Mouse (Mus musculus): ENCODE results near the gene Cacna2d3. TPM values are rescaled to one million over a fixed set of nuclear protein-coding genes. Genes with fewer than 3 reads are reported as not detected.

Gene Cacna2d3
- polyA plus RNA-seq, 1 experiment, result 4.6 TPM

DNA sequence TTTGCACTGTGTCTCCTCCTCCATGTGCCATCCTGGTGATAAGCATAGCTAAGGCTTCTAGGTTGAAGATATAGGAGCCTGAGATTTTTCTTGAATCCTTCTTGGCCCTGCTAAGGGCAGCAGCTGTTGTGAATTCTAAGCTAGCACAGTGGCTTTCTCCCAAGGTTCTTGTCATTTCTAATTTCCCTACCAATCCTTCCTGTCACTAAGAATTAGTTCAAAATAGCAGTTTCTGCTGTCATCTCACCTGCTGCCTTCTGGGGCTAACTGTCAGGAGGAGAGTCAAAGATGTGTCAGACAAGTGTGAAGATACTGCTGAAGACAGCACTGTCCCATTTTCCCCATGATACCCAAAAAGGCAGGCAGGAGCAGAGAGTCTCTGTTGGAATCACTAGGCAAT, 525.5 kb downstream of the Cacna2d3 start:
- H3K27me3 ChIP-seq (ENCODE audit: control insufficient read depth, insufficient read depth, low read length), result no peaks in the 10 kb centered on the region
- no peak for TF ChIP-seq POLR2A (IDR thresholded peaks at IDR 0.05; ENCODE audit: control insufficient read depth, low read depth, low read length)
- TF ChIP-seq CTCF (IDR thresholded peaks at IDR 0.05; ENCODE audit: control insufficient read depth, insufficient read depth, insufficient replicate concordance, low read depth, low read length), result no peak
- no peaks in the 10 kb centered on the region for H3K4me1 ChIP-seq (ENCODE audit: control insufficient read depth, insufficient read depth, low read length)
- no peak overlapping the region for H3K4me3 ChIP-seq (ENCODE audit: control insufficient read depth, low read depth, low read length)
- H3K36me3 ChIP-seq (ENCODE audit: control insufficient read depth, insufficient read depth, low read length), result no peaks in the 10 kb centered on the region
- no peak overlapping the region for H3K27ac ChIP-seq (ENCODE audit: control insufficient read depth, insufficient read depth, low read depth, low read length)

DNA sequence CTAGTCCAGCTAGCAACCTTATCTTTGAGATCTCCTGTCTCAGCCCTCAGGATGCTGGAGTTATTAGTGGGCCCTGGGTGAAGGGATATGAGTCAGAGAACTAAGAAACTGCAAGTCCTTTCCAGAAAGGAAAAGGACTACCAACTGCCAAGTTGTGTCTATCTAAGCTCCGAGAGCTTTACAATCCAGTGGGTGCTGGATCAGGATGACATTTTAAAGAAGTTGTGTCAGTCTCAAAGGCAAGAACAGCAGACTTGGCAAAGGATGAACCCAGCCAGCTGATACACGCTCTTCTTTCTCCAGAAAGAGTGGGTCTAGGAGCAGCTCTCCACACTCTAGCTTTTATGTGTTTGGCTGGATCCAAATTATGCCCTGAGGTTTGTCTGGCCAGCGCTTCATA, 530.2 kb downstream of the Cacna2d3 start:
- H3K4me1 ChIP-seq (ENCODE audit: control insufficient read depth, insufficient read depth, low read length), result no peaks in the 10 kb centered on the region
- H3K4me3 ChIP-seq (ENCODE audit: control insufficient read depth, low read depth, low read length), result no peak overlapping the region
- no peak for TF ChIP-seq POLR2A (IDR thresholded peaks at IDR 0.05; ENCODE audit: control insufficient read depth, low read depth, low read length)
- TF ChIP-seq CTCF (IDR thresholded peaks at IDR 0.05; ENCODE audit: control insufficient read depth, insufficient read depth, insufficient replicate concordance, low read depth, low read length), result no peak
- H3K27ac ChIP-seq (ENCODE audit: control insufficient read depth, insufficient read depth, low read depth, low read length), result no peak overlapping the region
- H3K36me3 ChIP-seq (ENCODE audit: control insufficient read depth, insufficient read depth, low read length), result no peaks in the 10 kb centered on the region
- no peaks in the 10 kb centered on the region for H3K27me3 ChIP-seq (ENCODE audit: control insufficient read depth, insufficient read depth, low read length)

DNA sequence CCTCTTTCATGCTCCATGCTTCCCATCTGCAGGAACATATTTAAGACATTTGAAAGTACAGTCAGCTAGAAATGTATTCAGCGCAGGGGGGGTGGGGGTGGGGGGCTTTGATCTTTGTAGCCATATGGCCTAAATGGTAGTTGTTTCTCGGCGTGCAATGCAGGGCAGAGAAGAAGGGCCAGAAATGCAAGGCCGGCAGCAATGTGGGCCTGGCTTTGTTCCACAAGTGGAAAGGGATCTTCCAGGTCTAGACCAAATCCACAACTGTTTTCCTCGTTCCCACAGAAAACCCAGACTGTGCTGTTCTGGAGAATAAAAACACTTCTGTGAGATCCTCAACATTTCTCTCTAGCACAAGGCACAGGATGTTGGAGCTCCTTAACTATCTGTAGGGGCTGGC, 537.9 kb downstream of the Cacna2d3 start:
- H3K36me3 ChIP-seq (ENCODE audit: control insufficient read depth, insufficient read depth, low read length), result no peaks in the 10 kb centered on the region
- no peak overlapping the region for H3K27ac ChIP-seq (ENCODE audit: control insufficient read depth, insufficient read depth, low read depth, low read length)
- TF ChIP-seq POLR2A (IDR thresholded peaks at IDR 0.05; ENCODE audit: control insufficient read depth, low read depth, low read length), result no peak
- no peak for TF ChIP-seq CTCF (IDR thresholded peaks at IDR 0.05; ENCODE audit: control insufficient read depth, insufficient read depth, insufficient replicate concordance, low read depth, low read length)
- H3K4me1 ChIP-seq (ENCODE audit: control insufficient read depth, insufficient read depth, low read length), result no peaks in the 10 kb centered on the region
- H3K27me3 ChIP-seq (ENCODE audit: control insufficient read depth, insufficient read depth, low read length), result no peaks in the 10 kb centered on the region
- no peak overlapping the region for H3K4me3 ChIP-seq (ENCODE audit: control insufficient read depth, low read depth, low read length)

DNA sequence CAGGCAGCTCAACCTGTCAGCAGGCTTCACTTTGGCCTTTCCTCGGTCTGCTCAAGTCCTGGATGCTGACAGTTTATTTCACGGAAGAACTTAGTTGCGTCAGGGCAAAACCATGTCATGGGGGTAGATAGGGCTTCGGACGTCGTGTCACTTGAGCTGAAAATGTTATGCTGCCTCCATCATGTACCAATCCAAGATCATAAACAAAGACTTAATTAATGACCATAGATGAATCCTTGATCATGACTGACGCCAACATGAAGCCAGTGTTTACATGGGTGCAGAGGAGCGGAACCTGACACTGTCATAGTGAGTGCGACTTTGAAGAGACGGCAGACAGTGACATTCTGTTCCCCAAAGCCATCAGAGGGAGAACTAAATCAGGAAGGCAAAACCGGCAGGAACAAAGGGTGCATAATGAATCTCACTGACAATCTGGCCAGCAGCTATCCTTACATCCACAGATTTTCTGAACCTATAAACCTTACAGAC, 542.2 kb downstream of the Cacna2d3 start:
- Histone ChIP-seq H3K27ac (ENCODE audit: control insufficient read depth, insufficient read depth, low read depth, low read length) (no peak overlapping the region), H3K4me3 (ENCODE audit: control insufficient read depth, low read depth, low read length) (no peak overlapping the region), H3K4me1 (ENCODE audit: control insufficient read depth, insufficient read depth, low read length) (no peaks in the 10 kb centered on the region), H3K36me3 (ENCODE audit: control insufficient read depth, insufficient read depth, low read length) (no peaks in the 10 kb centered on the region), H3K27me3 (ENCODE audit: control insufficient read depth, insufficient read depth, low read length) (no peaks in the 10 kb centered on the region)
- TF ChIP-seq CTCF (IDR thresholded peaks at IDR 0.05; ENCODE audit: control insufficient read depth, insufficient read depth, insufficient replicate concordance, low read depth, low read length) (no peak), POLR2A (IDR thresholded peaks at IDR 0.05; ENCODE audit: control insufficient read depth, low read depth, low read length) (no peak)

DNA sequence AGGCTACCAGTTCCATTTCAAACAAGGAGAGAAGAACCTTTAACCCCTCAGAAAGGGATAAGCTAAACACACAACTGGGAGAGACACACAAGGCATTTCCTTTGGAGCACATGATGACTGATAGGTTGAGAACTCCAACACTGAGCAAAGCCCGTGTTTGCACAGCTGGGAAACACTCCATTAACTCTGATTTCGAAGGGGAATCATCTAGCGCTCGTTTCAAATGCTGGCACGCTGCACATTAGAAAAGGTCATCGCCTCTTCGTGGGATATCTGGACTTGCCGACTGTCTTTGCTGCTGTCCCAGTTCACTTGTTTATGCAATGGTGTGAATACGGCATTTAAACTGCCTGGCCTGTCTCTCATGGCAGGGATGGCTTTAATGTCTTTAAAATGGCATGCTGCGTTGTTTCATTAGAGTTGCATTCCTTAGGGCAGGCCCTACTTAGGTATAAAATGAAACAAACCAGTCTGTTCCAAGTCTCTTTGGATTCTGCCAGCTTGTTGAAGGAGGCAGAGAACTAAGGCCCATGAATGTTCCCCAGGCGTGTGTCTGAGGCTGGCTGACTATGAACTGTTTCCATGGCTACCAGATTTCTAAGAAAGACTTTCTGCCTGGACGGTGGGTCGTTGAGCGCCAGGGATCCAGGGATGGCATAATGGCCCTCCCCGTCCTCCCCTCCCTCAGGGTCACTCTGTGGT, 542.8 kb downstream of the Cacna2d3 start:
- no peaks in the 10 kb centered on the region for H3K36me3 ChIP-seq (ENCODE audit: control insufficient read depth, insufficient read depth, low read length)
- no peaks in the 10 kb centered on the region for H3K4me1 ChIP-seq (ENCODE audit: control insufficient read depth, insufficient read depth, low read length)
- no peak overlapping the region for H3K4me3 ChIP-seq (ENCODE audit: control insufficient read depth, low read depth, low read length)
- no peaks in the 10 kb centered on the region for H3K27me3 ChIP-seq (ENCODE audit: control insufficient read depth, insufficient read depth, low read length)
- no peak overlapping the region for H3K27ac ChIP-seq (ENCODE audit: control insufficient read depth, insufficient read depth, low read depth, low read length)
- no peak for TF ChIP-seq POLR2A (IDR thresholded peaks at IDR 0.05; ENCODE audit: control insufficient read depth, low read depth, low read length)
- no peak for TF ChIP-seq CTCF (IDR thresholded peaks at IDR 0.05; ENCODE audit: control insufficient read depth, insufficient read depth, insufficient replicate concordance, low read depth, low read length)

DNA sequence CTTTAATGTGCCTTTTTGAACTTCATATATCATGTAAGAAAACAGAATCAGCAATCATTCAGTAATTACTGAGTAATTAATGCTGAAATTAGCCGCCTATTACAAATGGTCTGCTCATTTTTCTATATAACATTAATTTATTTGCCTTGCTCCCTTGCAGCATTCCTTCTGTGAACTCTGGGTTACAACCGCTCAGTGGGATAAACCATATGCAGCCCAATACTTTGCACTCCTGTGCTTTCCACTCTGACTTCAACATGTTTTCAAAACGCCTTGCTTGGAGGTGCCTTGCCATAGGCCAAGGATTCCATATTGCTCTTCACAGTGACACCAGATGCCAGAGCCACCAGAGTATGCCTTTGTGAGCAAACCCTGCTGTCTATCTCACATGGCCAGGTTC, 546.9 kb downstream of the Cacna2d3 start:
- TF ChIP-seq CTCF (IDR thresholded peaks at IDR 0.05; ENCODE audit: control insufficient read depth, insufficient read depth, insufficient replicate concordance, low read depth, low read length), result no peak
- TF ChIP-seq POLR2A (IDR thresholded peaks at IDR 0.05; ENCODE audit: control insufficient read depth, low read depth, low read length), result no peak
- H3K4me1 ChIP-seq (ENCODE audit: control insufficient read depth, insufficient read depth, low read length), result no peaks in the 10 kb centered on the region
- H3K4me3 ChIP-seq (ENCODE audit: control insufficient read depth, low read depth, low read length), result no peak overlapping the region
- H3K27me3 ChIP-seq (ENCODE audit: control insufficient read depth, insufficient read depth, low read length), result no peaks in the 10 kb centered on the region
- no peaks in the 10 kb centered on the region for H3K36me3 ChIP-seq (ENCODE audit: control insufficient read depth, insufficient read depth, low read length)
- no peak overlapping the region for H3K27ac ChIP-seq (ENCODE audit: control insufficient read depth, insufficient read depth, low read depth, low read length)

DNA sequence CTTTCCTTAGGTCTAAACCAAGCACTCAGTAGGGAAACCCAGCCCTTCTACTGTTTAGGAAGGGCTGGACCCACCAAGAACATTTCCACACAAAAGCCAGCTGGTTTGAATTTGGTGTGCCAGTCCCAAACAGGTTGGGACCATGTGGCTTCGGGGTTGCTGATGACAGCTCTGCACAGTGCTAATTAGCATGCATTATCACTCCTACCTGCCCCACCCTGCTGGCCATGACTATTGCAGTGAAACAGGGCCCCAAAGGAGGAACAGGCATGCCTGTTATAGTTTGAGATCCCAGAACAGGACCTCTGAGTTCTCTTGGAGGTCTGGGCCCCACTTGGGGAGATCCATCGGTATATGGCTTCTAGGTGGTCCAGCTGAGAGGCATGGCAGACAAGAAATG, 549.5 kb downstream of the Cacna2d3 start:
- H3K36me3 ChIP-seq (ENCODE audit: control insufficient read depth, insufficient read depth, low read length), result no peaks in the 10 kb centered on the region
- no peak overlapping the region for H3K27ac ChIP-seq (ENCODE audit: control insufficient read depth, insufficient read depth, low read depth, low read length)
- TF ChIP-seq POLR2A (IDR thresholded peaks at IDR 0.05; ENCODE audit: control insufficient read depth, low read depth, low read length), result no peak
- TF ChIP-seq CTCF (IDR thresholded peaks at IDR 0.05; ENCODE audit: control insufficient read depth, insufficient read depth, insufficient replicate concordance, low read depth, low read length), result no peak
- no peaks in the 10 kb centered on the region for H3K27me3 ChIP-seq (ENCODE audit: control insufficient read depth, insufficient read depth, low read length)
- H3K4me3 ChIP-seq (ENCODE audit: control insufficient read depth, low read depth, low read length), result no peak overlapping the region
- no peaks in the 10 kb centered on the region for H3K4me1 ChIP-seq (ENCODE audit: control insufficient read depth, insufficient read depth, low read length)

All from testis, adult 2 months (tissue).